Mouse (Mus musculus) forebrain, embryonic 13.5 days (tissue): ENCODE measurements around the gene Gm47959. TPM values are rescaled to one million over a fixed set of nuclear protein-coding genes. Genes with fewer than 3 reads are reported as not detected.

Source experiments
- ATAC-seq: fragments of 200-750 bp; cut with Nextera tagmentation; 2 replicates; pipeline ENCODE4 v1.8.0; 2017
- H3K27ac ChIP-seq: fragments of 300-500 bp; sonication (generic); 2 replicates; pipeline ENCODE4 v1.5.1; 2015; ENCODE audit warnings: inconsistent platforms, mild to moderate bottlenecking, moderate library complexity
- H3K27me3 ChIP-seq: fragments of 300-500 bp; sonication (generic); 2 replicates; pipeline ENCODE4 v1.6.1; 2015; ENCODE audit warnings: mild to moderate bottlenecking, inconsistent platforms
- H3K36me3 ChIP-seq: fragments of 300-500 bp; sonication (generic); 2 replicates; pipeline ENCODE4 v1.6.1; 2015; ENCODE audit warnings: mild to moderate bottlenecking, inconsistent platforms; ENCODE audit not compliant: poor library complexity, severe bottlenecking
- H3K4me1 ChIP-seq: fragments of 300-500 bp; sonication (generic); 2 replicates; pipeline ENCODE4 v1.6.1; 2015; ENCODE audit warnings: inconsistent platforms
- H3K4me2 ChIP-seq: fragments of 300-500 bp; sonication (generic); 2 replicates; pipeline ENCODE4 v1.6.1; 2015; ENCODE audit warnings: inconsistent platforms, mild to moderate bottlenecking, moderate library complexity
- H3K4me3 ChIP-seq: fragments of 300-500 bp; sonication (generic); 2 replicates; pipeline ENCODE4 v1.5.1; 2015; ENCODE audit warnings: mild to moderate bottlenecking, inconsistent platforms
- H3K9ac ChIP-seq: fragments of 300-500 bp; sonication (generic); 2 replicates; pipeline ENCODE4 v1.6.1; 2015; ENCODE audit warnings: mild to moderate bottlenecking, inconsistent platforms
- H3K9me3 ChIP-seq: fragments of 300-500 bp; sonication (generic); replicated peaks from 2 replicates; pipeline ENCODE4 v1.6.1; 2016; ENCODE audit warnings: inconsistent platforms
- WGBS: fragments of 180-500 bp; shearing (Covaris S2); methylation state at CpG from one replicate; pipeline ENCODE4 v1.1.7; 2015; 5-methylcytosine and 5-hydroxymethylcytosine counted together
- polyA plus RNA-seq: library from polyadenylated mRNA; unstranded; fragments of >200 nt; fragmentation: Nextera tagmentation; extraction: Ambion mirVana; gene quantifications from 2 replicates; pipeline ENCODE4 v1.2.1, GENCODE M21; 2015

Gm47959 gene
- polyA plus RNA-seq, 1 experiment from 2014 or later: not detected

DNA sequence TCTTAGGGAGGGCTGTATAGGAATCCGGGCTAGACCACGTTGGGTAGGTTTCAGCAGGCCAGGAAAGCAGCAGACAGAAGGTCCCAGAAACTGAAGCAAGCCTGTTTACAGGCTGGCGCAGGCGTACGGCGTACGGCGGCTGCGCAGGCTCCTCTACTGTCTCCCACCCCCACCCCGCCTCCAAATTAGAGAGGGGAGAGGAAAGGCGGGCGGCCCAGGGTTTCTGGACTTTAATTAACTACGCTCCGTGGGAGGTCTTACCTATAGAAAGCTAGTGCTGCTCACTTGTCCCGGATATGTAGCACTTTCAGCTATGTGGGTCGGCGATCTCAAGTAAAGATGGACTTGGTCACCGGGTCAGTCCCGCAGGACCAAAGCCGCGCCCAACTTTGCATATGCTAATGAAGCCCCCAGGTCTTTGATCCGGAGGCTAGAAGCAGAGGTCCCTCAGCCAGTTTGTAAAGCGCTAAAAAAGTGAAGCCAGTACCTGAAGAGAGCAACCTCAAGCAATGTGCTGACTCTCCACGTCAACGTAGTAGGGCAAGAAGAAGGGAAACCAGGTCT is 37.8 kb downstream of the Gm47959 start, which contains the start of gene Slc19a3:
TSS of gene Slc19a3 (minus strand) at position 340 of the 564 bp plus-strand sequence.
- no peaks in the 10 kb centered on the region for H3K27me3 ChIP-seq
- peak within 1 kb of the TSS; percentile 58 for H3K9ac ChIP-seq
- WGBS: under 1% methylated on average over 23 of the region's 25 CpGs
- no peak within 1 kb of the TSS for H3K27ac ChIP-seq
- H3K4me1 ChIP-seq: peaks cover 10% of the 10 kb centered on the region
- no peaks in the 10 kb centered on the region for H3K36me3 ChIP-seq
- H3K9me3 ChIP-seq: no peaks in the 10 kb centered on the region
- ATAC-seq: peak; percentile 96
- H3K4me3 ChIP-seq: peak within 1 kb of the TSS; percentile 47
- peak within 1 kb of the TSS; percentile 76 for H3K4me2 ChIP-seq

GRCm38 (mm10) chr1:83039080-83039479 is 38.7 kb downstream of the Gm47959 start:
- Histone ChIP-seq H3K27ac (no peak overlapping the region), H3K4me3 (no peak overlapping the region), H3K36me3 (no peaks in the 10 kb centered on the region), H3K4me2 (no peak overlapping the region), H3K4me1 (peaks cover 10% of the 10 kb centered on the region), H3K9me3 (no peaks in the 10 kb centered on the region), H3K27me3 (no peaks in the 10 kb centered on the region), H3K9ac (no peak overlapping the region)
- ATAC-seq: no peak
- 82% methylated on average over 4 of the region's 4 CpGs for WGBS

DNA sequence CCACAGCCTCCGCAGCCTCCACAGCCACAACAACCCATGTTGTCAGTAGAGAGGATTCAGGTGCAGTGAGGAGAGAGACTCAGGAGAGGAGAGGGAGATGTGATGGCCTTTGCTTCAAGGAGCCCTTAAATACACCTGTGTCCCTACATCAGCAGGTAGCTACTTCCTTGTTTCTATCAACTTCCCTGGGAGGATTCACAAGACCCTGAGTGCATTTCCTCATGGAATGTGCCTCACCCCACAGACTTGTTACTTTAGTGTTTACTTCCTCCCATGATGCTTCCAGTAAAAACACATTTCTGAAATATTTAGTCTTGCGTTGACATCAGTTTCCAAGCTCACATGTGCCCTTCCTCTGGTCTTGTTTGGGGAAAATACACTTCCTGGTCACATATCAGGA is 42.0 kb downstream of the Gm47959 start, which contains the start of gene Krtap28-10:
TSS of gene Krtap28-10 (minus strand) at position 101 of the 400 bp plus-strand sequence.
- Histone ChIP-seq H3K4me2 (no peak within 1 kb of the TSS), H3K9me3 (no peaks in the 10 kb centered on the region), H3K4me3 (no peak within 1 kb of the TSS), H3K27ac (no peak within 1 kb of the TSS), H3K36me3 (no peaks in the 10 kb centered on the region), H3K27me3 (no peaks in the 10 kb centered on the region), H3K4me1 (peaks cover 10% of the 10 kb centered on the region), H3K9ac (no peak within 1 kb of the TSS)
- 93% methylated on average over 2 of the region's 2 CpGs for WGBS
- no peak for ATAC-seq

- no peak within 1 kb of the TSS for H3K4me2 ChIP-seq
- no peak within 1 kb of the TSS for H3K4me3 ChIP-seq
- H3K36me3 ChIP-seq: no peaks in the 10 kb centered on the region
- no peaks in the 10 kb centered on the region for H3K9me3 ChIP-seq
- no peaks in the 10 kb centered on the region for H3K27me3 ChIP-seq
- no peaks in the 10 kb centered on the region for H3K4me1 ChIP-seq
- ATAC-seq: no peak
- no peak within 1 kb of the TSS for H3K27ac ChIP-seq
- 85% methylated on average over 5 of the region's 5 CpGs for WGBS
- H3K9ac ChIP-seq: no peak within 1 kb of the TSS
Measured at GRCm38 (mm10) chr1:83044882-83045427, 44.6 kb downstream of the Gm47959 start, which contains the start of gene Gm47969. TSS of gene Gm47969 (plus strand) at chr1:83044932.

Other genes with a start within 250 kb of the Gm47959 start
- 0.20 and 0.36 TPM in 2 replicates for gene Tm4sf20, start 232.1 kb upstream of the Gm47959 start, polyA plus RNA-seq
- gene Gm47791, start 229.3 kb upstream of the Gm47959 start, polyA plus RNA-seq: not detected in 2 replicates
- gene Agfg1, start 161.1 kb upstream of the Gm47959 start, polyA plus RNA-seq: 28.6 and 31.7 TPM in 2 replicates
- gene A030005L19Rik, start 87.2 kb upstream of the Gm47959 start, polyA plus RNA-seq: not detected in 2 replicates
- gene A030014E15Rik, start 75.6 kb upstream of the Gm47959 start, polyA plus RNA-seq: not detected in 2 replicates
- not detected in 2 replicates for gene Gm6217, start 69.1 kb upstream of the Gm47959 start, polyA plus RNA-seq
- not detected in 2 replicates for gene A030003K21Rik, start 57.2 kb upstream of the Gm47959 start, polyA plus RNA-seq
- gene Gm7544, start 44.5 kb upstream of the Gm47959 start, polyA plus RNA-seq: not detected in 2 replicates
- not detected in 2 replicates for gene Gm47955, start 40.3 kb upstream of the Gm47959 start, polyA plus RNA-seq
- gene Slc19a3, start 37.9 kb downstream of the Gm47959 start, polyA plus RNA-seq: 0.35 and 0.59 TPM in 2 replicates
- not detected in 2 replicates for gene Krtap28-10, start 41.9 kb downstream of the Gm47959 start, polyA plus RNA-seq
- gene Gm47969, start 44.4 kb downstream of the Gm47959 start, polyA plus RNA-seq: not detected in 2 replicates
- not detected in 2 replicates for gene A030005K14Rik, start 58.8 kb downstream of the Gm47959 start, polyA plus RNA-seq
- gene Krtap28-13, start 60.4 kb downstream of the Gm47959 start, polyA plus RNA-seq: not detected in 2 replicates
- gene Ccl20, start 116.2 kb downstream of the Gm47959 start, polyA plus RNA-seq: not detected in 2 replicates
- gene Daw1, start 159.2 kb downstream of the Gm47959 start, polyA plus RNA-seq: 0.54 and 0.89 TPM in 2 replicates